In genomic region chr14:21991251-21991780, GRCm38 (mm10) we compare ENCODE assay signal across 8 mouse cellular contexts. TPM values are rescaled to one million over a fixed set of nuclear protein-coding genes. Genes with fewer than 3 reads are reported as not detected.
DNase-seq lines count a peak whose midpoint lies in the region; ATAC-seq and TF ChIP-seq lines count a peak whose summit lies in the region.

No protein-coding gene starts in this region.

- WGBS in heart, embryonic 15.5 days = 14% methylated on average over 26 of the region's 26 CpGs
- under 1% methylated on average over 26 of the region's 26 CpGs for WGBS in midbrain, embryonic 11.5 days
- 27% methylated on average over 26 of the region's 26 CpGs for whole genome bisulfite sequencing in cerebellum, adult 2 months

- peaks cover 71% of the 10 kb centered on the region for H3K27me3 ChIP-seq in heart, embryonic 15.5 days
- peaks cover 16% of the 10 kb centered on the region for H3K27me3 ChIP-seq in midbrain, embryonic 11.5 days (ENCODE audit: control insufficient read depth, insufficient read depth, low read length)
- peaks cover 3% of the 10 kb centered on the region; the same call in 1 of the 2 replicates for H3K27me3 ChIP-seq in cerebellum, adult 2 months (ENCODE audit: control insufficient read depth, insufficient read depth, low read length)

- intact Hi-C loops in left cerebral cortex, adult 2 months (cut with DNase I) = no loop called here

- no peak for TF ChIP-seq POLR2A in cerebellum, adult 2 months (IDR thresholded peaks at IDR 0.05; ENCODE audit: borderline replicate concordance, insufficient read depth, low read length)

- H3K4me3 ChIP-seq in heart, embryonic 15.5 days = peak overlapping the region; percentile 83
- peak overlapping the region; percentile 33 for H3K4me3 ChIP-seq in midbrain, embryonic 11.5 days (ENCODE audit: low read depth, low read length)
- H3K4me3 ChIP-seq in left cerebral cortex, adult 2 months = no peak overlapping the region
- no peak overlapping the region for H3K4me3 ChIP-seq in cerebellum, adult 2 months (replicated peaks; ENCODE audit: insufficient read depth, low read depth, low read length)

- H3K36me3 ChIP-seq in heart, embryonic 15.5 days = no peaks in the 10 kb centered on the region
- H3K36me3 ChIP-seq in midbrain, embryonic 11.5 days (ENCODE audit: control insufficient read depth, insufficient read depth, low read length) = no peaks in the 10 kb centered on the region

- no peaks in the 10 kb centered on the region for H3K9me3 ChIP-seq in heart, embryonic 15.5 days (replicated peaks)
- no peaks in the 10 kb centered on the region for H3K9me3 ChIP-seq in midbrain, embryonic 11.5 days (ENCODE audit: control insufficient read depth, low read length)

- H3K4me2 ChIP-seq in heart, embryonic 15.5 days = peak overlapping the region; percentile 98
- H3K4me2 ChIP-seq in midbrain, embryonic 11.5 days = peak overlapping the region; percentile 87

- peak; percentile 57 for DNase-seq in ES-CJ7 (ENCODE audit: low read depth, low spot score)
- DNase-seq in embryo, embryonic 9.5 days (ENCODE audit: extremely low spot score) = peak; percentile 93
- peak; percentile 66 to 74 for DNase-seq in kidney, postnatal 36 days
- peak; percentile 98 for DNase-seq in midbrain, embryonic 11.5 days (ENCODE audit: low spot score, missing footprints)
- peak; percentile 33 for DNase-seq in urinary bladder, postnatal 25 days (ENCODE audit: low spot score)
- no peak for DNase-seq in left cerebral cortex, adult 2 months (ENCODE audit: extremely low spot score in 1 of 2, low spot score in 2 of 2)
- DNase-seq in cerebellum, adult 2 months = no peak

- H3K27ac ChIP-seq in heart, embryonic 15.5 days = no peak overlapping the region
- peak overlapping the region; percentile 80 for H3K27ac ChIP-seq in midbrain, embryonic 11.5 days (ENCODE audit: low read depth, low read length)
- no peak overlapping the region for H3K27ac ChIP-seq in left cerebral cortex, adult 2 months
- H3K27ac ChIP-seq in cerebellum, adult 2 months (ENCODE audit: insufficient read depth, low read length) = no peak overlapping the region

- ATAC-seq in heart, embryonic 15.5 days (replicated peaks; ENCODE audit: insufficient number of reproducible peaks, insufficient read depth, low FRiP score, low read depth) = no peak
- ATAC-seq in midbrain, embryonic 11.5 days (ENCODE audit: low FRiP score) = peak; percentile 19

- H3K4me1 ChIP-seq in heart, embryonic 15.5 days (replicated peaks) = peaks cover 56% of the 10 kb centered on the region
- peaks cover 28% of the 10 kb centered on the region for H3K4me1 ChIP-seq in midbrain, embryonic 11.5 days (ENCODE audit: control insufficient read depth, insufficient read depth, low read length)
- no peaks in the 10 kb centered on the region for H3K4me1 ChIP-seq in cerebellum, adult 2 months (ENCODE audit: control insufficient read depth, insufficient read depth, low read length)

- H3K9ac ChIP-seq in heart, embryonic 15.5 days = peak overlapping the region; percentile 31; the same call in 1 of the 2 replicates
- peak overlapping the region; percentile 53; the same call in 1 of the 2 replicates for H3K9ac ChIP-seq in midbrain, embryonic 11.5 days (ENCODE audit: low read length)

- no peak for TF ChIP-seq CTCF in left cerebral cortex, adult 2 months (IDR thresholded peaks at IDR 0.05)
- no peak for TF ChIP-seq CTCF in cerebellum, adult 2 months (IDR thresholded peaks at IDR 0.05; ENCODE audit: borderline replicate concordance, insufficient read depth, low read depth, low read length)

RNA-seq across cellular contexts. Expression of gene Zfp503, which starts 1.9 kb away (rescaled TPM):
- 3.0 and 5.4 TPM in 2 replicates for polyA plus RNA-seq in heart, embryonic 15.5 days (2015; fragmentation: Nextera tagmentation; extraction: Ambion mirVana)
- 6.2 and 7.5 TPM in 2 replicates for polyA plus RNA-seq in midbrain, embryonic 11.5 days (2014; fragmentation: Nextera tagmentation; extraction: Ambion mirVana)
- 1 to 10 TPM; 2.2 to 3.3 TPM for total RNA-seq in left cerebral cortex, adult 2 months (2021)
- polyA plus RNA-seq in cerebellum, adult 2 months (2012; rRNA removed) = 4.0 and 4.4 TPM in 2 replicates

RNA-seq across cellular contexts. Expression of gene Lrmda, which starts 28.2 kb away (rescaled TPM):
- 0.70 and 0.83 TPM in 2 replicates for polyA plus RNA-seq in heart, embryonic 15.5 days (2015; fragmentation: Nextera tagmentation; extraction: Ambion mirVana)
- polyA plus RNA-seq in midbrain, embryonic 11.5 days (2014; fragmentation: Nextera tagmentation; extraction: Ambion mirVana) = 0.23 and 0.34 TPM in 2 replicates
- under 1 TPM; 0.87 to 0.97 TPM for total RNA-seq in left cerebral cortex, adult 2 months (2021)
- polyA plus RNA-seq in cerebellum, adult 2 months (2012; rRNA removed) = 0.57 and 0.65 TPM in 2 replicates

Comparison
In these comparisons a context has a peak if more than half of its experiments do, and no peak if none do; other contexts are left out.
1. DNase-seq: peak in ES-CJ7 (single experiment), embryo, embryonic 9.5 days (single experiment), kidney, postnatal 36 days (2 of 2), midbrain, embryonic 11.5 days (single experiment) and urinary bladder, postnatal 25 days (single experiment); none in left cerebral cortex, adult 2 months (0 of 2) and cerebellum, adult 2 months (0 of 2).
2. H3K4me3 ChIP-seq: peak in heart, embryonic 15.5 days (single experiment) and midbrain, embryonic 11.5 days (single experiment); none in left cerebral cortex, adult 2 months (single experiment) and cerebellum, adult 2 months (single experiment).